Mouse (Mus musculus) limb, embryonic 10.5 days (tissue): Measurements from ENCODE around the gene Gucy1a1. TPM values are rescaled to one million over a fixed set of nuclear protein-coding genes. Genes with fewer than 3 reads are reported as not detected.

Experiments used
- microRNA-seq: library from miRNA; unstranded; fragments of <30 nt; microRNA quantifications from one replicate; pipeline ENCODE4, GENCODE M21; 2017
- polyA plus RNA-seq: library from polyadenylated mRNA; unstranded; fragments of >200 nt; fragmentation: Nextera tagmentation; extraction: Ambion mirVana; gene quantifications from 2 replicates; pipeline ENCODE4 v1.2.1, GENCODE M21; 2016

Gucy1a1 gene
- polyA plus RNA-seq, 1 experiment from 2014 or later = 0.60 TPM

Small RNAs within 50 kb of the gene (microRNA-seq; reads per million reads assigned to microRNA genes)
- gene Mir7010 = not detected

Other genes with a start within 250 kb of the Gucy1a1 start
- gene Ctso, start 213.2 kb downstream of the Gucy1a1 start, polyA plus RNA-seq = 3.4 and 5.0 TPM in 2 replicates
- gene Tdo2, start 169.6 kb downstream of the Gucy1a1 start, polyA plus RNA-seq = 0.89 TPM in 1 of 2 replicates, not detected in the other
- gene Asic5, start 163.5 kb downstream of the Gucy1a1 start, polyA plus RNA-seq = not detected in 2 replicates
- 1.3 and 1.9 TPM in 2 replicates for gene Gucy1b1, start 71.1 kb downstream of the Gucy1a1 start, polyA plus RNA-seq
- 5.7 and 6.5 TPM in 2 replicates for gene Map9, start 212.3 kb upstream of the Gucy1a1 start, polyA plus RNA-seq